Mouse (Mus musculus) embryonic fibroblast, embryonic 13.5 days (primary cell): ENCODE data around the gene Gm7879.

ENCODE experiments used
- CTCF ChIP-seq: IDR thresholded peaks from 2 replicates; pipeline ENCODE4 v1.5.1; 2011; ENCODE audit warnings: mild to moderate bottlenecking, control low read depth, low read length, moderate library complexity, borderline replicate concordance; ENCODE audit not compliant: insufficient read depth
- POLR2A ChIP-seq: IDR thresholded peaks from 2 replicates; pipeline ENCODE4 v1.6.1; 2011; ENCODE audit warnings: low read depth, mild to moderate bottlenecking, control low read depth, low read length, moderate library complexity

- TF ChIP-seq POLR2A, result no peak
- TF ChIP-seq CTCF, result no peak
These were observed 20.6 kb upstream of the Gm7879 start for GRCm38 (mm10) chr5:43892386-43892785.
